Mouse (Mus musculus): ENCODE data around the gene Ppp2r5c. TPM values are rescaled to one million over a fixed set of nuclear protein-coding genes. Genes with fewer than 3 reads are reported as not detected.

The Ppp2r5c gene
- polyA plus RNA-seq, 1 experiment from 2014 or later: 59.4 TPM

DNA sequence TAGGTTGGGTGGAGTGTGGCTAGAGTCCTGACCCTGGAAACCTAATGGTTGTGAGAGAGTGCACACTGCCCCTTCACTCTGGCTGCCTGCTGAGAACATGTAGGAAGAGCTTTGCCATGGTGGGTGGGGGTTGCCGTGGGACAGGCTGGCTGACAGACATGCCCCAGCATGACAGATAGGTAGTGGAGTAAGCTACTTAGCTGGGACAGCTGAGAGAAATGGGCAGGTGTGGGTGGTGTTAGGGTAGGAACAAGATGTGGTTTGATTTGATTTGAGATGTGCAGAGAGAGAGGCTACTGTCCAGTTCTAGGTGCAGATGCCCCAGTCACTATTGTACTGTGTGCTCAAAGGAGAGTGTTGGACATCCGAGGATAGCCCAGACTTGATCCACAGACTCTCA, 86.2 kb downstream of the Ppp2r5c start:
- no peaks in the 10 kb centered on the region for H3K27me3 ChIP-seq (ENCODE audit: control insufficient read depth, insufficient read depth, low read depth, low read length)
- H3K4me3 ChIP-seq (ENCODE audit: low read depth, low read length): no peak overlapping the region
- H3K9me3 ChIP-seq (replicated peaks; ENCODE audit: control insufficient read depth, low read length): no peaks in the 10 kb centered on the region
- no peaks in the 10 kb centered on the region for H3K4me1 ChIP-seq (ENCODE audit: control insufficient read depth, low read depth, low read length)
- WGBS (ENCODE audit: insufficient replicate concordance): 80% methylated on average over 2 of the region's 2 CpGs
- no peak for ATAC-seq (ENCODE audit: low read depth)
- no peak overlapping the region for H3K9ac ChIP-seq (ENCODE audit: low read depth, low read length)
- no peaks in the 10 kb centered on the region for H3K36me3 ChIP-seq (ENCODE audit: control insufficient read depth, insufficient read depth)
- no peak overlapping the region for H3K27ac ChIP-seq (ENCODE audit: low read length)
- H3K4me2 ChIP-seq (ENCODE audit: low read depth, low read length): no peak overlapping the region

DNA sequence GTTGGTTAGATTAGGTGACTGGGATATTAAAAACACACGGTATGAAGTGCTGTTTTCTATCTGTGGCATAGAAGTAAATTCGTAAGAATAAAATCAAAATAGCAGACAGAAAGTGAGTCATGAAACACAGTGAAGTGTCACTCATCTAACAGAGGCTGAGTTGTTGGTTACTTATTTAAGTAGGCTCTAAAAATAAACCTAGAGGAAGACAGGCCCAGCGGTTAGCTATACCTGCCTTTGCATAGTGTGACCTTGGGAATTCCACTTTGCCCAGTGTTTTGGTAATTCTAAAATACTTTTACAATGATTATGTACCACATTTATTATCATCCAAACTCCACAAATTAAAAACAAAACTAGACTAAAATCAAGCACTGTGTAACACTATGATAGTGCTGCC, 86.9 kb downstream of the Ppp2r5c start:
- no peak overlapping the region for H3K4me2 ChIP-seq (ENCODE audit: low read depth, low read length)
- H3K36me3 ChIP-seq (ENCODE audit: control insufficient read depth, insufficient read depth): no peaks in the 10 kb centered on the region
- WGBS (ENCODE audit: insufficient replicate concordance): 69% methylated on average over 3 of the region's 3 CpGs

DNA sequence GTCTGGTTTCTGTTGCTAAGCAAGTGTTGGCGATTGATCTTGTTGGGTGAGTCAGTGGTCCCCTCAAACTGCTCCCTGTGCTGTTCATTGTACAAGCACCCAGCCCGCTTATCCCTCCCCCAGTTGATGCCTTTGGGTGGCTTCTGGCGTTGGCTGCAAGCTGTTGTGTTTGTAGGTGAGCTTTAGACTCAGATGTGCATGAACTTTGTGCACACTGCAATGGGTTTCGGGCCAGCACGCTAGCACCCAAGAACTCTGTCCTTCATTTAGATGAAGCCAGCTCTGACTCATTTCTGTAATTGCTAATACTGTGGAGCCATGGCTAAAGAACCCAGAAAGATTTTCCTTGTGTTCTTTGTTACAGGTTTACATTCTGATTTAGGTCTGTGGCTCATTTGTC, 88.4 kb downstream of the Ppp2r5c start:
- 83% methylated on average over 5 of the region's 5 CpGs for WGBS (ENCODE audit: insufficient replicate concordance)
- Histone ChIP-seq H3K36me3 (ENCODE audit: control insufficient read depth, insufficient read depth) (no peaks in the 10 kb centered on the region), H3K27me3 (ENCODE audit: control insufficient read depth, insufficient read depth, low read depth, low read length) (no peaks in the 10 kb centered on the region), H3K4me3 (ENCODE audit: low read depth, low read length) (no peak overlapping the region), H3K4me1 (ENCODE audit: control insufficient read depth, low read depth, low read length) (no peaks in the 10 kb centered on the region), H3K9me3 (replicated peaks; ENCODE audit: control insufficient read depth, low read length) (no peaks in the 10 kb centered on the region), H3K27ac (ENCODE audit: low read length) (no peak overlapping the region), H3K4me2 (ENCODE audit: low read depth, low read length) (no peak overlapping the region), H3K9ac (ENCODE audit: low read depth, low read length) (no peak overlapping the region)
- no peak for ATAC-seq (ENCODE audit: low read depth)

More for the DNA sequence above, 86.9 kb downstream of the Ppp2r5c start:
- no peak for ATAC-seq (ENCODE audit: low read depth)
- Histone ChIP-seq H3K4me1 (ENCODE audit: control insufficient read depth, low read depth, low read length) (no peaks in the 10 kb centered on the region), H3K4me3 (ENCODE audit: low read depth, low read length) (no peak overlapping the region), H3K9ac (ENCODE audit: low read depth, low read length) (no peak overlapping the region), H3K27me3 (ENCODE audit: control insufficient read depth, insufficient read depth, low read depth, low read length) (no peaks in the 10 kb centered on the region), H3K9me3 (replicated peaks; ENCODE audit: control insufficient read depth, low read length) (no peaks in the 10 kb centered on the region), H3K27ac (ENCODE audit: low read length) (no peak overlapping the region)

DNA sequence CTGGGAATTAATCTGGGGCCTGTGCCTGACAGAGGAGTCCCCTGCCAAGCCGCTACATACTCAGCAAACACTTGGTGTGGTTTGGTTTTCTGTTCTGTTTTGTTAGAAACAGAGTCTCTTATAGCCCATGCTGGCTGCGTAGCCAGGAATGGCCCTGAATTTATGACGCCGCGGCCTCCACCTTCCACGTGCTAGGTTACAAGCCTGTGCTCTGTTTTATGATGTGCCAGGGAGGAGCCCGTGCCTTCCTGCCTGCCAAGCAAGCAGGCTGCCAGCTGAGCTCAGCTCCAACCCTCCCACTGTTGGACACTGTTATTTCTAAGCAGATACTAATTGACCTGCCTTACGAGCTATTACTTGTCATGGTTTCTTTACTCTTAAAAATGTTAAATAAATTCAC, 90.8 kb downstream of the Ppp2r5c start:
- Histone ChIP-seq H3K4me2 (ENCODE audit: low read depth, low read length) (no peak overlapping the region), H3K36me3 (ENCODE audit: control insufficient read depth, insufficient read depth) (no peaks in the 10 kb centered on the region), H3K27ac (ENCODE audit: low read length) (no peak overlapping the region), H3K9me3 (replicated peaks; ENCODE audit: control insufficient read depth, low read length) (no peaks in the 10 kb centered on the region), H3K4me1 (ENCODE audit: control insufficient read depth, low read depth, low read length) (no peaks in the 10 kb centered on the region), H3K9ac (ENCODE audit: low read depth, low read length) (no peak overlapping the region), H3K27me3 (ENCODE audit: control insufficient read depth, insufficient read depth, low read depth, low read length) (no peaks in the 10 kb centered on the region), H3K4me3 (ENCODE audit: low read depth, low read length) (no peak overlapping the region)
- WGBS (ENCODE audit: insufficient replicate concordance): 86% methylated on average over 8 of the region's 8 CpGs
- ATAC-seq (ENCODE audit: low read depth): no peak

DNA sequence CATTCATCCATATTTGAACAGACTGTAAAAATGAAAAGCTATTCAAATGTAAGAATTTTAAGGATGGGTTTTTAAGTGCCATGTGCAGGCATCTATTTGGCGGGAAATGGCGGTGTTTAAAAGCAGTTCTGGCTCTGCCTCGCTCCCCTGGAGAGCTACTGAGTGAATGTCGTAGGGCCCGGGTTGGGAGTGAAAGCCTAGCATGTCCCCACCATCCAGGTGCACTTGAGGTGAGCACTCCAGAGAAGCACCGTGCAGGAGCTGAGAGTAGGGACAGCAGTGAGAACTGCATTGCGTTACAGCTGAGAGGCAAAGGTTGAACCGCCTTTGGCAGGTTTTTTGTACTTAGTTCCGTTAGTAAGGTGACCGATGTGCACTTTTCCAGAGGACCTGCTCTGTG, 92.4 kb downstream of the Ppp2r5c start:
- WGBS (ENCODE audit: insufficient replicate concordance): 84% methylated on average over 10 of the region's 10 CpGs
- ATAC-seq (ENCODE audit: low read depth): no peak
- H3K4me2 ChIP-seq (ENCODE audit: low read depth, low read length): no peak overlapping the region

DNA sequence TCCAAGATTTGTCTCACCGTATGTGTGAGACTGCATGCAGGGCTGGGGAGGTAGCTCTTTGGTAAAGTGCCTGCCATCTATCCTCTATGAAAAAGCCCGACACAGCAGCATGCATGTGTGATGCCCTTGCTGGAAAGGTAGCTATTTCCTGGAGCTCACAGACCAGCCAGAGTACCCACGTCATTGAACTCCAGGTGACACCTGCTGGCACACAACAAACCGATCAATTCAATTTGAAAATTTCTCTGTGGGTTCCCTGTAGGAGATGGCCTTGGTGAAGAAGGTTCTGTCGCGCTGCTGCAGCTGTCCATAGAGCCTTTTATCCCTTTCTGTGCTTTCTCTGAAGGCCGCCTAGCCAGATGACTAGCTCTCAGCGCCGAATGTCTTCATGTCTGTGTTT, 92.9 kb downstream of the Ppp2r5c start:
- Histone ChIP-seq H3K4me1 (ENCODE audit: control insufficient read depth, low read depth, low read length) (peaks cover 4% of the 10 kb centered on the region), H3K27me3 (ENCODE audit: control insufficient read depth, insufficient read depth, low read depth, low read length) (no peaks in the 10 kb centered on the region), H3K9ac (ENCODE audit: low read depth, low read length) (no peak overlapping the region), H3K27ac (ENCODE audit: low read length) (no peak overlapping the region), H3K4me3 (ENCODE audit: low read depth, low read length) (no peak overlapping the region), H3K36me3 (ENCODE audit: control insufficient read depth, insufficient read depth) (no peaks in the 10 kb centered on the region), H3K9me3 (replicated peaks; ENCODE audit: control insufficient read depth, low read length) (no peaks in the 10 kb centered on the region), H3K4me2 (ENCODE audit: low read depth, low read length) (no peak overlapping the region)
- ATAC-seq (ENCODE audit: low read depth): no peak
- 76% methylated on average over 9 of the region's 9 CpGs for WGBS (ENCODE audit: insufficient replicate concordance)

More for the DNA sequence above, 92.4 kb downstream of the Ppp2r5c start:
- H3K4me1 ChIP-seq (ENCODE audit: control insufficient read depth, low read depth, low read length): no peaks in the 10 kb centered on the region
- no peak overlapping the region for H3K9ac ChIP-seq (ENCODE audit: low read depth, low read length)
- H3K36me3 ChIP-seq (ENCODE audit: control insufficient read depth, insufficient read depth): no peaks in the 10 kb centered on the region
- no peaks in the 10 kb centered on the region for H3K9me3 ChIP-seq (replicated peaks; ENCODE audit: control insufficient read depth, low read length)
- no peaks in the 10 kb centered on the region for H3K27me3 ChIP-seq (ENCODE audit: control insufficient read depth, insufficient read depth, low read depth, low read length)
- H3K27ac ChIP-seq (ENCODE audit: low read length): no peak overlapping the region
- H3K4me3 ChIP-seq (ENCODE audit: low read depth, low read length): no peak overlapping the region

DNA sequence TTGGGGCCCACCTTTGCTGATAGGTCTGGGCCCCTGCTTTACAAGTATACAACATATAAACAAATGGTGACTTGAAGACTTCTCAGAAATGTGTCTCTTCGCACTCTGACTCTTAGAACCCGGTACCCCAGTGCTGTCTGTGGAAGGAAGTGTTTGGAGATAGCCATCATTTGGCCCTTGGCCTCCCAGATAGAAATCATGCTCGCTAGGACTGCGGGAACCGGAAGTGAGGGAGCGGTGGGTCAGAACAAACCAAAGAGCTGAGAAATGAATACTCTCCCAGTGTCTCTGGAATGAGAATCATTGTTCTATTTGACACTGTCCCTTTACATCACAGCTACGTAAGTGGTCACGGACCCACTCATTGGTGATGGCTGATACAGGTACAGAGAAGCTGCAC, 93.4 kb downstream of the Ppp2r5c start:
- H3K4me2 ChIP-seq (ENCODE audit: low read depth, low read length): no peak overlapping the region

DNA sequence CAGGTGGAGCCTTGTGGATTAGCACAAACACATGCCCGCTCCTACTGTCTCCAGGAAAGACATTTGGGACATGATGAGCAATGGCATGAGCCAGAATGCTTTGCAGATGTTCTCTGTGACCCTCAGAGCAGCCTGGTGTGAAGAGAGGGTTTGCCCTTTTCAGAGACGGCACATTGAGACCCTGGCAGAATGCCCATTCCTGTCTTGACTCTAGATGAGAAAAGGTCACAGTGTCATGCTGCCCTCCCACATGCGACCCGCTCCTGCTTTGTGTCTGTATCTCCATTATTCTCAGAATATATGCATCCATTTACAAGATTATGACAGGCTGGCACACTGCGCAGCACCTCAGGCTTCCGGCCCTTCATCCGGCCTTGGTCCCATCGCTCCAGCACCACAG, 94.1 kb downstream of the Ppp2r5c start:
- H3K27ac ChIP-seq (ENCODE audit: low read length): no peak overlapping the region
- 88% methylated on average over 8 of the region's 8 CpGs for WGBS (ENCODE audit: insufficient replicate concordance)

More for the DNA sequence above, 93.4 kb downstream of the Ppp2r5c start:
- Histone ChIP-seq H3K27me3 (ENCODE audit: control insufficient read depth, insufficient read depth, low read depth, low read length) (no peaks in the 10 kb centered on the region), H3K9ac (ENCODE audit: low read depth, low read length) (no peak overlapping the region), H3K36me3 (ENCODE audit: control insufficient read depth, insufficient read depth) (no peaks in the 10 kb centered on the region), H3K9me3 (replicated peaks; ENCODE audit: control insufficient read depth, low read length) (no peaks in the 10 kb centered on the region), H3K4me3 (ENCODE audit: low read depth, low read length) (no peak overlapping the region), H3K27ac (ENCODE audit: low read length) (no peak overlapping the region), H3K4me1 (ENCODE audit: control insufficient read depth, low read depth, low read length) (peaks cover 8% of the 10 kb centered on the region)
- no peak for ATAC-seq (ENCODE audit: low read depth)
- WGBS (ENCODE audit: insufficient replicate concordance): 67% methylated on average over 8 of the region's 8 CpGs

DNA sequence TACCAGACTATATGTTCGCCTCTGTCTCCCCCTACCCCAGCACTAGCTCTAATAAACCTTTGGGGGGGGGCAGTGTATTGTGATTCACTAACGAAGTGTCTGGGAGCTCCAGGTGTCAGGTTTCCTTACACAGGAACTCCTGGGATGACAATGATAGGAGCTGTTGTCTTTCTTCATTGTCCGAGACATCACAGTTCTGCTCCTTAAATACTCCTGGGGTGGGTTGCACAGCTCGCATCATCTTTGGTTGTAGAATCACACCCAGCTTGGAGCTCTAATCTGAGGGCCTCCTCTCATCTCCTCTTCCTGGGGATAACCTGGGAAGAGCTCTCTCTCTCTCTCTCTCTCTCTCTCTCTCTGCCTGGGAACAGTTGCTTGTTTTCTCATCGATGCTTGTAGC, 94.6 kb downstream of the Ppp2r5c start:
- Histone ChIP-seq H3K4me2 (ENCODE audit: low read depth, low read length) (no peak overlapping the region), H3K36me3 (ENCODE audit: control insufficient read depth, insufficient read depth) (peaks cover 2% of the 10 kb centered on the region; the same call in 1 of the 2 replicates), H3K4me3 (ENCODE audit: low read depth, low read length) (no peak overlapping the region), H3K27me3 (ENCODE audit: control insufficient read depth, insufficient read depth, low read depth, low read length) (no peaks in the 10 kb centered on the region), H3K4me1 (ENCODE audit: control insufficient read depth, low read depth, low read length) (peaks cover 15% of the 10 kb centered on the region), H3K27ac (ENCODE audit: low read length) (no peak overlapping the region), H3K9ac (ENCODE audit: low read depth, low read length) (no peak overlapping the region), H3K9me3 (replicated peaks; ENCODE audit: control insufficient read depth, low read length) (no peaks in the 10 kb centered on the region)
- ATAC-seq (ENCODE audit: low read depth): no peak
- WGBS (ENCODE audit: insufficient replicate concordance): 80% methylated on average over 5 of the region's 5 CpGs

More for the DNA sequence above, 94.1 kb downstream of the Ppp2r5c start:
- Histone ChIP-seq H3K9ac (ENCODE audit: low read depth, low read length) (no peak overlapping the region), H3K27me3 (ENCODE audit: control insufficient read depth, insufficient read depth, low read depth, low read length) (no peaks in the 10 kb centered on the region), H3K9me3 (replicated peaks; ENCODE audit: control insufficient read depth, low read length) (no peaks in the 10 kb centered on the region), H3K4me2 (ENCODE audit: low read depth, low read length) (no peak overlapping the region), H3K36me3 (ENCODE audit: control insufficient read depth, insufficient read depth) (peaks cover under 1% of the 10 kb centered on the region; the same call in 1 of the 2 replicates), H3K4me1 (ENCODE audit: control insufficient read depth, low read depth, low read length) (peaks cover 14% of the 10 kb centered on the region), H3K4me3 (ENCODE audit: low read depth, low read length) (no peak overlapping the region)
- no peak for ATAC-seq (ENCODE audit: low read depth)
